Mouse (Mus musculus): ENCODE results near the gene Adck1. TPM values are rescaled to one million over a fixed set of nuclear protein-coding genes. Genes with fewer than 3 reads are reported as not detected.
"Not testable (repeated sequence)": the region's sequence is repeated elsewhere in the genome, so short reads cannot be mapped to it uniquely, and the experiment has no call there.

The Adck1 gene
- polyA plus RNA-seq, 1 experiment from 2014 or later = 28.6 TPM

- Histone ChIP-seq H3K9ac (replicated peaks; ENCODE audit: low read length) (no peak overlapping the region), H3K27me3 (ENCODE audit: control insufficient read depth, insufficient read depth, low read length) (no peaks in the 10 kb centered on the region), H3K9me3 (ENCODE audit: control insufficient read depth, low read length) (no peaks in the 10 kb centered on the region), H3K27ac (replicated peaks; ENCODE audit: low read depth, low read length) (no peak overlapping the region), H3K36me3 (ENCODE audit: control insufficient read depth, insufficient read depth, low read length) (no peaks in the 10 kb centered on the region), H3K4me2 (ENCODE audit: low read length) (no peak overlapping the region), H3K4me1 (ENCODE audit: control insufficient read depth, insufficient read depth, low read length) (0 out of 2 replicates have a peak, but pooled peaks cover 4% of the 10 kb centered on the region), H3K4me3 (replicated peaks; ENCODE audit: low read depth, low read length) (no peak overlapping the region)
- WGBS = 89% methylated on average over 4 of the region's 4 CpGs
- ATAC-seq (ENCODE audit: low FRiP score, low TSS enrichment) = no peak
- no peak for DNase-seq
Measured at GRCm38 (mm10) chr12:88368618-88369017, 8.3 kb downstream of the Adck1 start.

GRCm38 (mm10) chr12:88369690-88370089, 9.3 kb downstream of the Adck1 start:
- 84% methylated on average over 4 of the region's 4 CpGs for WGBS
- ATAC-seq (ENCODE audit: low FRiP score, low TSS enrichment); DNase-seq: not testable (repeated sequence)

GRCm38 (mm10) chr12:88370321-88370720, 10.0 kb downstream of the Adck1 start:
- 13% methylated on average over 1 of the region's 1 CpGs for WGBS

More at GRCm38 (mm10) chr12:88369690-88370089, 9.3 kb downstream of the Adck1 start:
- H3K27me3 ChIP-seq (ENCODE audit: control insufficient read depth, insufficient read depth, low read length); H3K9me3 ChIP-seq (ENCODE audit: control insufficient read depth, low read length); H3K4me2 ChIP-seq (ENCODE audit: low read length); H3K36me3 ChIP-seq (ENCODE audit: control insufficient read depth, insufficient read depth, low read length); H3K9ac ChIP-seq (replicated peaks; ENCODE audit: low read length); H3K4me3 ChIP-seq (replicated peaks; ENCODE audit: low read depth, low read length); H3K4me1 ChIP-seq (ENCODE audit: control insufficient read depth, insufficient read depth, low read length); H3K27ac ChIP-seq (replicated peaks; ENCODE audit: low read depth, low read length): not testable (repeated sequence)

GRCm38 (mm10) chr12:88372018-88372417, 11.7 kb downstream of the Adck1 start:
- Histone ChIP-seq H3K9ac (replicated peaks; ENCODE audit: low read length) (no peak overlapping the region), H3K9me3 (ENCODE audit: control insufficient read depth, low read length) (no peaks in the 10 kb centered on the region), H3K27ac (replicated peaks; ENCODE audit: low read depth, low read length) (no peak overlapping the region), H3K36me3 (ENCODE audit: control insufficient read depth, insufficient read depth, low read length) (no peaks in the 10 kb centered on the region), H3K4me3 (replicated peaks; ENCODE audit: low read depth, low read length) (no peak overlapping the region), H3K27me3 (ENCODE audit: control insufficient read depth, insufficient read depth, low read length) (no peaks in the 10 kb centered on the region), H3K4me2 (ENCODE audit: low read length) (no peak overlapping the region), H3K4me1 (ENCODE audit: control insufficient read depth, insufficient read depth, low read length) (0 out of 2 replicates have a peak, but pooled peaks cover 4% of the 10 kb centered on the region)
- no peak for DNase-seq
- 70% methylated on average over 5 of the region's 5 CpGs for WGBS
- ATAC-seq (ENCODE audit: low FRiP score, low TSS enrichment) = no peak

More at GRCm38 (mm10) chr12:88370321-88370720, 10.0 kb downstream of the Adck1 start:
- H3K27me3 ChIP-seq (ENCODE audit: control insufficient read depth, insufficient read depth, low read length); H3K4me2 ChIP-seq (ENCODE audit: low read length); H3K9ac ChIP-seq (replicated peaks; ENCODE audit: low read length); H3K4me1 ChIP-seq (ENCODE audit: control insufficient read depth, insufficient read depth, low read length); ATAC-seq (ENCODE audit: low FRiP score, low TSS enrichment); H3K36me3 ChIP-seq (ENCODE audit: control insufficient read depth, insufficient read depth, low read length); H3K4me3 ChIP-seq (replicated peaks; ENCODE audit: low read depth, low read length); H3K27ac ChIP-seq (replicated peaks; ENCODE audit: low read depth, low read length); H3K9me3 ChIP-seq (ENCODE audit: control insufficient read depth, low read length): not testable (repeated sequence)
- DNase-seq = peak; percentile 27

GRCm38 (mm10) chr12:88376820-88377219, 16.5 kb downstream of the Adck1 start:
- H3K4me1 ChIP-seq (ENCODE audit: control insufficient read depth, insufficient read depth, low read length) = 0 out of 2 replicates have a peak, but pooled peaks cover under 1% of the 10 kb centered on the region
- no peaks in the 10 kb centered on the region for H3K9me3 ChIP-seq (ENCODE audit: control insufficient read depth, low read length)
- no peak overlapping the region for H3K9ac ChIP-seq (replicated peaks; ENCODE audit: low read length)
- H3K27me3 ChIP-seq (ENCODE audit: control insufficient read depth, insufficient read depth, low read length) = no peaks in the 10 kb centered on the region
- no peak overlapping the region for H3K4me3 ChIP-seq (replicated peaks; ENCODE audit: low read depth, low read length)
- no peak overlapping the region for H3K27ac ChIP-seq (replicated peaks; ENCODE audit: low read depth, low read length)
- ATAC-seq (ENCODE audit: low FRiP score, low TSS enrichment) = no peak
- H3K4me2 ChIP-seq (ENCODE audit: low read length) = no peak overlapping the region
- peak; percentile 82 for DNase-seq
- WGBS = 34% methylated on average over 10 of the region's 10 CpGs
- H3K36me3 ChIP-seq (ENCODE audit: control insufficient read depth, insufficient read depth, low read length) = 0 out of 2 replicates have a peak, but pooled peaks cover 3% of the 10 kb centered on the region

GRCm38 (mm10) chr12:88378256-88378655, 17.9 kb downstream of the Adck1 start:
- no peaks in the 10 kb centered on the region for H3K4me1 ChIP-seq (ENCODE audit: control insufficient read depth, insufficient read depth, low read length)
- H3K27ac ChIP-seq (replicated peaks; ENCODE audit: low read depth, low read length) = no peak overlapping the region
- H3K36me3 ChIP-seq (ENCODE audit: control insufficient read depth, insufficient read depth, low read length) = 0 out of 2 replicates have a peak, but pooled peaks cover 3% of the 10 kb centered on the region
- no peak for DNase-seq
- ATAC-seq (ENCODE audit: low FRiP score, low TSS enrichment) = no peak
- WGBS = 93% methylated on average over 2 of the region's 2 CpGs
- H3K27me3 ChIP-seq (ENCODE audit: control insufficient read depth, insufficient read depth, low read length) = no peaks in the 10 kb centered on the region
- H3K4me3 ChIP-seq (replicated peaks; ENCODE audit: low read depth, low read length) = no peak overlapping the region
- no peaks in the 10 kb centered on the region for H3K9me3 ChIP-seq (ENCODE audit: control insufficient read depth, low read length)
- H3K4me2 ChIP-seq (ENCODE audit: low read length) = no peak overlapping the region
- no peak overlapping the region for H3K9ac ChIP-seq (replicated peaks; ENCODE audit: low read length)

- Histone ChIP-seq H3K27ac (replicated peaks; ENCODE audit: low read depth, low read length) (no peak overlapping the region), H3K9me3 (ENCODE audit: control insufficient read depth, low read length) (no peaks in the 10 kb centered on the region), H3K9ac (replicated peaks; ENCODE audit: low read length) (no peak overlapping the region), H3K36me3 (ENCODE audit: control insufficient read depth, insufficient read depth, low read length) (no peaks in the 10 kb centered on the region), H3K4me3 (replicated peaks; ENCODE audit: low read depth, low read length) (no peak overlapping the region), H3K4me1 (ENCODE audit: control insufficient read depth, insufficient read depth, low read length) (no peaks in the 10 kb centered on the region), H3K27me3 (ENCODE audit: control insufficient read depth, insufficient read depth, low read length) (no peaks in the 10 kb centered on the region), H3K4me2 (ENCODE audit: low read length) (no peak overlapping the region)
- WGBS = 43% methylated on average over 6 of the region's 6 CpGs
- ATAC-seq (ENCODE audit: low FRiP score, low TSS enrichment) (peak; percentile 14; the same call in 1 of the 2 replicates), DNase-seq (peak; percentile 31)
Measured at GRCm38 (mm10) chr12:88388832-88389231, 28.5 kb downstream of the Adck1 start.

- Histone ChIP-seq H3K27me3 (ENCODE audit: control insufficient read depth, insufficient read depth, low read length) (no peaks in the 10 kb centered on the region), H3K27ac (replicated peaks; ENCODE audit: low read depth, low read length) (no peak overlapping the region), H3K4me2 (ENCODE audit: low read length) (no peak overlapping the region), H3K9me3 (ENCODE audit: control insufficient read depth, low read length) (no peaks in the 10 kb centered on the region), H3K9ac (replicated peaks; ENCODE audit: low read length) (no peak overlapping the region), H3K4me3 (replicated peaks; ENCODE audit: low read depth, low read length) (no peak overlapping the region), H3K36me3 (ENCODE audit: control insufficient read depth, insufficient read depth, low read length) (peaks cover 5% of the 10 kb centered on the region; the same call in 1 of the 2 replicates), H3K4me1 (ENCODE audit: control insufficient read depth, insufficient read depth, low read length) (no peaks in the 10 kb centered on the region)
- no peak for ATAC-seq (ENCODE audit: low FRiP score, low TSS enrichment)
- DNase-seq = no peak
- WGBS = 88% methylated on average over 1 of the region's 1 CpGs
Measured at GRCm38 (mm10) chr12:88398658-88399057, 38.3 kb downstream of the Adck1 start.

- DNase-seq = no peak
- no peak for ATAC-seq (ENCODE audit: low FRiP score, low TSS enrichment)
- WGBS = 56% methylated on average over 5 of the region's 5 CpGs
Measured at GRCm38 (mm10) chr12:88403541-88403940, 43.2 kb downstream of the Adck1 start.

More at GRCm38 (mm10) chr12:88403541-88403940, 43.2 kb downstream of the Adck1 start:
- no peaks in the 10 kb centered on the region for H3K9me3 ChIP-seq (ENCODE audit: control insufficient read depth, low read length)
- H3K36me3 ChIP-seq (ENCODE audit: control insufficient read depth, insufficient read depth, low read length) = peaks cover 5% of the 10 kb centered on the region; the same call in 1 of the 2 replicates
- 0 out of 2 replicates have a peak, but pooled peaks cover under 1% of the 10 kb centered on the region for H3K4me1 ChIP-seq (ENCODE audit: control insufficient read depth, insufficient read depth, low read length)
- H3K27ac ChIP-seq (replicated peaks; ENCODE audit: low read depth, low read length) = no peak overlapping the region
- H3K9ac ChIP-seq (replicated peaks; ENCODE audit: low read length) = no peak overlapping the region
- H3K27me3 ChIP-seq (ENCODE audit: control insufficient read depth, insufficient read depth, low read length) = no peaks in the 10 kb centered on the region
- no peak overlapping the region for H3K4me3 ChIP-seq (replicated peaks; ENCODE audit: low read depth, low read length)
- no peak overlapping the region for H3K4me2 ChIP-seq (ENCODE audit: low read length)

Measured in midbrain, embryonic 14.5 days (tissue).